Mouse (Mus musculus) left cerebral cortex, adult 9 months (tissue): ENCODE measurements at regions not wholly inside any gene's neighbourhood (a gene's known extent, or its start where the extent isn't known, plus 50 kb on each side); places are given as distances from the start of the nearest gene placed in this dataset.

ENCODE experiments used
- DNase-seq, 2 experiments: peaks; one replicate each; pipeline ENCODE4 v3.0.0; 2022; ENCODE audit warnings: low spot score in 2 of 2

DNA sequence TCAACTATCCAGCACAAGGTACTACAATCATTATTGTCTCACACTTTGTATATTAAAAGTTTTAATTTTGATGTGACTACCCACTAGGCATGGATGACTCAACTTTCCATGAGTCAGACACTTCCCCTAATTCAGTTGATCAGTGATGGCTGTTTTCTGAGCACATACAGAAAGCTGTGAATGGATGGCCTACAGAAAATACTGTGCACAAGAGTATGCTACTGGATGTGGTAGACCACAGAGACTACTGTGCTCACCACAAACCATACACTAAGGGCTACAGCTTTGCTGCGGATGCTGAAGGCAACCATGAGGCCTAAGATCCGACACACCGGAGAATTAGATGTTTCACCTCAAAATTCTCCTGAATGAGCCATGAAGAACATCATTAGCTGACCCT is 174.4 kb upstream of the March1 start:
- no peak for DNase-seq

DNA sequence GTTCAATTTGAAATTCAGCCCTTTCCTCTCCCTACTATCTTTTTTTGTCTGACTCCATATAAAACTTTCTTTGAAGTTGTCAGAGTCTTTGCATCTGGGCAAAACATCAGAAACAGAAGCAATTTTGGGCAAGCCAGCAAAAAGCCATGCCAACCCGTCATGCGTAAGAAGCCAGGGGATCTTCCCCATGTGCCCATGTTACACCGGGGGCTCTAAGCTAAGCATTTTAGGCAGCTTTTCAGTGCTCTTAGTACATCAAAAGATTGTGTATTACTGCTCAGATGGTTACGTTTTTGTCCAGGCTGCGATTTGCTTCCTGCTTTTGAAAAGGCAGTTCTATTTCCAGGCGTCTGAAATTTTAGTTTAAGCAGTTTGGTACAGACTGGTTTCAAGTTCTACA is 196.8 kb upstream of the March1 start:
- DNase-seq, result no peak

DNA sequence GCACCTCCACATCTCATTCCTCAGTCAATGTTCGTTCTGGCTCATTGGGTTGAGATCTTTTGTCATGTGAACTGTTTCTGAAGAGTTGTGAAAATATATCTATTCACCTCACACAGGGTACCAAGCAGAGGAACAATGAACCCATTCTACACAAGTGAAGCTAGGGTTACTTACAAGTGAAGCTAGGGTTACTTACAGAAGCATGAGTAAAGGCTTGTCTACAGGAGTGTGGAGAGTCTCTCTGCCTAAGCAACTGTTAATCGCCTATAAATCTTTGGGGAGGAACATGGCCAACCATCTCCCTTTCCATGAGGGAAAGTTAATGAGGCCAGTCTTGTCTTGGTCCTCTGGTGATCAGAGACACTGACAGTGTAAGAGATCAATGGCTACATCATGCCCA is 199.8 kb upstream of the March1 start:
- no peak for DNase-seq

DNA sequence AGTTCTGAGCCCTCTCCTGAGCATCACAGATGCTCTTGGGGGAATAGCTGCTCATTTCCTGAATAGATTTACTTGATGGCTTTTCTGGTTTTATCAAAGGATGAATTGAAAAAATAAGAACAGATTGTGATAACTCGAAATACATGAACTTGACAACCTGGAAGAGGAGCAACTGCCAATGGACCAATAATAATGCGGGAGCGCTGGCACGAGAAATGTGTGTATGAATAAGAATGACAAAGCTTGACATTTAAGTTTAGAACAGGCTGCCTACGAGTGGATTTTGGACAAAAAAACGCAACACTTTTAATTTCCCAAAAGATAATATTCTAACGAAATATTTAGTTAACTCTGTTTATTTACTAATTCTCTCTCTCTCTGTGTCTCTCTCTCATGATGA is 203.5 kb upstream of the March1 start:
- DNase-seq, result no peak

DNA sequence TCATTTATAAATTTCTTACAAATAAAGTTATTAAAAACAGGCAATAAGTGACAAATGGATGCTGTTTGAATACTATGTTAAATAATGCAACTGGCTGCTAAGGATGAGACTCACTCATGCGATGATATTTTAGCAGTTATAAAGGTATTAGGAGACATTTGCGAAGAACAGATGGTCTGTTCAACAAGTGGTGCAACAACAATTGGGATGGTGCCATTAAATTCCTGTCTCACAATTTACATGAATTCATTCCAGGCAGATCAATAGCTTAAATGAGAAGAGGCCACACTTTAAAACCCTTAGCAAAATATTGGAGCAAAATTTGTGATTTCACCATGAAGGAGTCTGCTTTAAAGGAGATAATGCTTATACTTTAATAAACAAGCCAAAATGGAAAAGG is 205.4 kb upstream of the March1 start:
- DNase-seq, result no peak

GRCm38 (mm10) chr8:65395755-65396154 is 221.9 kb upstream of the March1 start:
- DNase-seq, result no peak

- DNase-seq, result no peak
Measured at GRCm38 (mm10) chr8:65355990-65356389, 226.6 kb upstream of the BC030870 start.

GRCm38 (mm10) chr8:65349396-65349795 is 220.0 kb upstream of the BC030870 start:
- DNase-seq, result peak in 1 of 2 experiments; percentile 28

DNA sequence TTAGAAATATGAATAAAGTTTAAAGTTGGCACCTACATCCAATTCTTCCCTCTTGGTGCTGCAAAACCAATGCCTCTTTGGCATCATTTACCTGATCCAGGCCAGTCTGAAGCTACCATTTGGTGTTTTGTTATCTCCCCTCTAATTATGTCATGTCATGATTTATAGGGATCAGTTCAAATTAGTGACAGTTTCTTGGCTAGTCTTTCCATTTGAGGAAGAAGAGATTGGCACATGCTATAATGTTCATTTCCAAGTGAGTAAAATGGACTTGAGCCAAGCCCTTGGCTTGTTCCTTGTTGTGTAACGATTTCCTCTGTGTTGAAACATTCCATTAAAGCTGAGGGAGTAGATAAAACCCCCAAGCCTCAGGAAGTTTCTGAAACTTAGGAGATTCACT is 201.8 kb upstream of the BC030870 start:
- no peak for DNase-seq

GRCm38 (mm10) chr8:65288687-65289086 is 159.3 kb upstream of the BC030870 start:
- DNase-seq, result no peak

GRCm38 (mm10) chr8:65280390-65280789 is 151.0 kb upstream of the BC030870 start:
- no peak for DNase-seq
